Mouse (Mus musculus) common myeloid progenitor, adult 5-6 weeks (primary cell): ENCODE measurements around the gene Cacng2. TPM values are rescaled to one million over a fixed set of nuclear protein-coding genes. Genes with fewer than 3 reads are reported as not detected.

Experiments used
- ATAC-seq: replicated peaks from 2 replicates; pipeline ENCODE4 v1.8.0; 2016; ENCODE audit warnings: low read depth, mild to moderate bottlenecking, moderate TSS enrichment, inconsistent platforms; ENCODE audit not compliant: poor library complexity, severe bottlenecking
- total RNA-seq: library from RNA; stranded (forward); fragments of 200-1000, 187-1606 nt; gene quantifications from 2 replicates; pipeline ENCODE4 v1.2.3, GENCODE M21; 2017

The Cacng2 gene
- total RNA-seq, 1 experiment from 2014 or later: not detected

DNA sequence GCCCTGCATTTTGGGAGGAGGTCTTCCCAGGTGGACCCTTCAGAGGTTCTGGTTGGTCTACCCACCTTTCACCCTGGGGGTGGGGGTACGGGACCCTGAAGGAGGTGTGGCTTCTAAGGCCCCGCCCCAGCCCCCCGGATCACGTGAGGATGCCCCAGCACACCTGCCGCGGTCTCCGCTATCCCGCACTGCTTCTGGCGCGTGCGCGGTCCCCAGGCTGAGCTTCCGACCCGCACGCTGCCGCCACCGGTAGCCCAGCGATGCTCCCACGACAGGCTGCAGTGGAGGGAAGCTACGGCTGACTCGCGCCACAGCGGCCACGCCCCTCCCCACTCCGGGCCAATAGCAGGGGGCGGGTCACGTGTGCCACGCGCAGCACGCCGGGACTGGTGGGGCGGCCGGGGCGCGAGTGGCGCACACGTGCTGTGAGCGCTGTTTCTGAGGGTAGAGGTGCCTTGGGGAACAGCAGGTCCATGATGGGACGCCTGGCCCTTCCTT lies 163.4 kb downstream of the Cacng2 start, which contains the start of gene Foxred2:
Foxred2 (minus strand) TSS at position 319 of the 498 bp plus-strand sequence.
- ATAC-seq: peak; percentile 91

DNA sequence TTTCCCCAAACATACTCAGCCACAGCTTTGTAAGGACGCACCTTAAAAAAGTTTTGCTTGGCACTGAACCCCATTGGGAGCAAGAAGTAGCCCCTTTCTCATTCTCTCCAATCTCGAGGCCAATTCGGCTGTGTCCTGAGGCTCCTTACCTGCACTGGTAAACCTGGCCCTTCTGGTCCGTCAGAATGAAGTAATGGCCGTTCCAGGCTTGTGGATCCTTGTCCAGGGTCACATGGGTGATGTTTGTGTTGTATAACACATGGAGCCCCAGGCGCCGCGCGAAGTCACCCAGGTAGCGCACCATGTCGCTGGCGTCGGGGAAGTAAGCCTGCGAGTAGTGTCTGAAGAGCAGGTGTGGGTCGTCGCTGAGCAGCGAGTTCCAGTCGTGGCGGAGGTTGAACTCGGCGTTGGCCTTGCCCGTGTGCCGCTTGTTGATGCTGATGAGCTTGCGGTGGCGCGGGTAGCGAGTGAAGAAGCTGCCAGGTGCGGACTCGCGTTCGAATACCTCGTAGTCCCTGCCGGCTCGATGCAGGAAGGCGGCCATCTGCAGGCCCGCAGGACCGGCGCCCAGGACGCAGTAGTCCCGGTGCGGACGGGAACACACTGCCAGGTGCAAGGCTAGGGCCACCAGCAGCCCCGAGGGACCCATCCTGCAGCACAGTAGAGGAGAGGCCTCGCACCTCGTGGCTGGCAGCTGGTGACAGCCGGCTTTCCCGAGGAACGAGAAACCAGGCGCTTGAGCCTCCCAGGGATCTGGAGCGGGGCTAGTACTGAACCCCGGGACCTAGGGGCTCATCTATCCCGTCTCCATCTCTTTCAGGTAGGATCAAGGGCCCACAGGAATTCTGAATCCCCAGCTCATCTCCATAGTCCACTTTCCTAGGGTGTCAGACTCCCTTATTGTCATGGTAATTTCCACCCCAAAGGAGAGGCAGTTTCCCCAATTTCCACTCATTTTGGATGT lies 164.1 kb downstream of the Cacng2 start:
- no peak; the same call in 1 of the 2 replicates for ATAC-seq

DNA sequence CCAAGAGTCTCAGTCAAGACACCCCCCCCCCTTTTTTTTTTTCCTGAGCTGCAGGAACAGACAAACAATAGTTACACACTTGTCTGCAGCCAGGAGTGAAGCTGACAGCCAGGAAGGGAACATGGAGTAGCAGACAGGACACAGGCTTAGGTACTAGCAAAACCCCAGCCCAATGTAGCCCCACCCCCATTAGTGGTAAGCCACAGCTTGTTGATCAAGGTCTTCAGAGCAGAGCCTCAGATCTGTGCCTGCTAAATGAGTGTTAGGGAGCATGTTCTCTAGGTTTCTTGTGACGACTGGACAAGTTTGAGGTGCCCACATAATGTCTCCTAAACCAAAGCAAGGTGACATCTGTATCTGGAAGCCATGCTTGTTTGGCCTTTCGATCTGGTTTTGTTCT lies 165.5 kb downstream of the Cacng2 start:
- ATAC-seq: no peak

DNA sequence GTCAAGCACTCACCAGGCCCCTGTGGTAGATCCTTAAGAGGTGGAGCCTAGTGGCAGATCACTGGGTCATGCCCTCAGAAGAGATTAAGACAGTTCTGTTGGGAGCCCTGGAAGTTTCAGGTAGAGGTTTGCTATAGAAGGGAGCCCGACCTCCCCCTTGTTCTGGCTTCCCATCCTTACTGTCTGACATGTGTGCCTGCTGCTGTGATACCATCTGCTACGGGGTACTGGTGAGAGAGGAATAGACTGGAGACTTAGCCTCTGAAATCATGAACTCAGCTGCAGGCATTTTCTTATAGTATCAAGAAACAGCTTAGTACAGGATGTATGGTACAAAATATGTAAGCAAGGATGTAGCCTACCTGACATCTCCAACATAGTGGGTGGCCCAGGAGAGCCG lies 166.9 kb downstream of the Cacng2 start:
- ATAC-seq: no peak

DNA sequence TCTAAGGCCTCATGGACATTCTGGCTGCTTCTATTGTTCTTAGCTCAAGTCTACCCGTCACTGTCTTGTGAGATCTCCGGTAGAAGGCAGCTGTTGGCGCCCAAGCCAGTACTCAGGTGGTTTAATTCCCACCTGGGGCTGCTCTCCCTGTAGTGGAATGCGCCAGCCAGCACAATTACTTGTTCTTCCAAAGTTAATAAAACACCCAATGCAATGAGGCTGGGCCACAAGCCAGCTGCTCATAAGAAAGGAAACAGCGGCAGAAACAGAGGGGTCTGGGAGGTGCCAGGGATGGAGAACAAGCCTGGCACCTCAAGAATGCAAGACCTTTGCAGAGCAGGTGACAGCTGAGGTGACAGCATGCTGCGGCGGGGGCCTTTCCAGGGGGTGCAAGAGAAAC lies 170.8 kb downstream of the Cacng2 start:
- ATAC-seq: no peak

DNA sequence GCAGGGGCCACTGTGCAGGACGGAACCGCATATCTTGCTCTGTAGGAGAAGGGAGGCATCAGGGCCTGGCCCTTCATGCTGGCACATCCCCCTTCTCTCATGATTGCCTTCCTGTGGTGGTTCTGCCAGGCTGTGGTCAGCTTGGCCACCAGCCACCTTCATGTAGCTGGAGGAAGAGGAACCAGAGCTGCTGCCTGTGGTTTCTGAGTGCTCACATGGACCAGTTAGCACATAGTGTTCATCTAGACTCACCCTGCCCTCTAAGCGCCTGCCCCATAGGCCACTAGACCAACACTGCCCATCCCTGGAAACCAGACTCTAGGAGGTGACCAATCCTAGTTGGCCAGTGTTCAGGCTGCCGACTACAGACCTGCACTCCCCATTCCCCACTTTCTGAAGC lies 174.1 kb downstream of the Cacng2 start:
- peak; percentile 98 for ATAC-seq

Other genes with a start within 250 kb of the Cacng2 start
- 47.2 and 65.4 TPM in 2 replicates for gene Txn2, start 191.0 kb downstream of the Cacng2 start, total RNA-seq
- gene Foxred2, start 163.3 kb downstream of the Cacng2 start, total RNA-seq: 21.6 TPM in 2 replicates
- 259 and 294 TPM in 2 replicates for gene Eif3d, start 149.2 kb downstream of the Cacng2 start, total RNA-seq
- gene Ift27, start 54.1 kb upstream of the Cacng2 start, total RNA-seq: 14.3 and 18.2 TPM in 2 replicates
- gene Pvalb, start 86.4 kb upstream of the Cacng2 start, total RNA-seq: not detected in 2 replicates
- 42.8 and 82.2 TPM in 2 replicates for gene Ncf4, start 124.8 kb upstream of the Cacng2 start, total RNA-seq
- gene Csf2rb2, start 185.7 kb upstream of the Cacng2 start, total RNA-seq: 1.2 and 2.4 TPM in 2 replicates
- gene Csf2rb, start 205.7 kb upstream of the Cacng2 start, total RNA-seq: 18.1 and 33.5 TPM in 2 replicates